Mouse (Mus musculus) G1E (cell line): ENCODE results near the gene Cav1.

Experiments
- CTCF ChIP-seq: IDR thresholded peaks from 2 replicates; pipeline ENCODE4 v1.5.1; 2012; ENCODE audit warnings: low read depth, low read length, inconsistent platforms, mixed read lengths
- GATA1 ChIP-seq: IDR thresholded peaks from 2 replicates; pipeline ENCODE4 v1.6.1; 2012; ENCODE audit warnings: borderline replicate concordance, low read length, inconsistent platforms, mixed read lengths
- GATA2 ChIP-seq: IDR thresholded peaks from 2 replicates; pipeline ENCODE4 v1.6.1; 2012; ENCODE audit warnings: low read depth, low read length, inconsistent platforms, borderline replicate concordance
- TAL1 ChIP-seq: conservative IDR thresholded peaks from 2 replicates; pipeline ENCODE4 v1.6.1; 2012; ENCODE audit warnings: low read depth, low read length, inconsistent platforms, mixed read lengths

DNA sequence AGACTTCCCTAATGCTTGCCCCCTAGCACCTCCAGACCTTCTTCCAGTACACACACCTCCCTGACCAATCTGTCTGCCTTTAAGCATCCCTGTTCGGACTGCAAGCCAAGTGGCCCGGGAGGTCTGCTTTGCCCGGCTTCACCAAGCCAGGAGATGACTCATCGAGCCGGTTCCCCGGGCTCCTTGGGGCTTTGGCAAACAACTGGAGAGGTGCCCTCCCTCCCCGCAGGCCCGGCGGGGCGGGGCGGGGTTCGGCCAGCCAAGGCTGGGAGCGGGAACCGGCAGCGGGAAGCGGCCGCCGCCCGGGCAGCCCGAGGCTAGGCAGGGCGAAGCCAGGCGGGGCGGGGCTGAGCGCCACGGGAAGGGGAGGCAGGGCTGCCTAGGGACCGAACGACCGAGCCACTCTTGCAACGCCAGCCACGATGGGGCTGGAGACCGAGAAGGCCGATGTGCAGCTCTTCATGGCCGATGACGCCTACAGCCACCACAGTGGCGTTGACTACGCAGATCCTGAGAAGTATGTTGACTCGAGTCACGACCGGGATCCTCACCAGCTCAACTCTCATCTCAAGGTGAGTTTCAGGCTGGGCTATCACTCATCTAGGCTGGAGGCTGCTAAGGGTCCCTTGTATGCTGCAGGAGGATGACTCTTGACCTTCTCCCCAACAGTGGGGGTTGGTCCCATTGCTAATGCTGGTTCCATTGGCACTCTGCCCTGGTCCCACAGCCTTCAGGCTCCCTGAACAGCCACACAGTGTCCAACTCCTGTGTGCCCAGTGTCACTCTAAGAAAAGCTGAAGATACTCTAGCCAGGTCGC is 25.0 kb upstream of the Cav1 start, which contains the start of gene Cav2:
- TF ChIP-seq CTCF (no peak), TAL1 (no peak), GATA1 (no peak), GATA2 (no peak)
